Mouse (Mus musculus) ES-E14 (cell line): ENCODE results near the gene Ece2. TPM values are rescaled to one million over a fixed set of nuclear protein-coding genes. Genes with fewer than 3 reads are reported as not detected.

ENCODE experiments used
- DNase-seq: peaks from one replicate; pipeline ENCODE4 v3.0.0-alpha.2; 2013; ENCODE audit warnings: low read depth, low spot score
- H3K27ac ChIP-seq: 2 replicates; pipeline ENCODE4 v1.5.1; 2012; ENCODE audit warnings: low read depth, mild to moderate bottlenecking, low read length, moderate library complexity, mixed read lengths; ENCODE audit not compliant: poor library complexity, insufficient read depth, severe bottlenecking
- H3K36me3 ChIP-seq: 2 replicates; pipeline ENCODE4 v1.6.1; 2012; ENCODE audit warnings: mild to moderate bottlenecking, low read length, moderate library complexity, mixed read lengths; ENCODE audit not compliant: control insufficient read depth, poor library complexity, insufficient read depth, severe bottlenecking
- H3K4me1 ChIP-seq, 2 experiments: fragments of 150-350 bp in 1 of 2; sonication (generic) in 1 of 2; 2 replicates each; pipeline ENCODE4 v1.6.1; 2012; ENCODE audit warnings: low read length in 2 of 2, mild to moderate bottlenecking in 1 of 2, mixed read lengths in 1 of 2; ENCODE audit not compliant: control insufficient read depth in 2 of 2, insufficient read depth in 2 of 2, poor library complexity in 1 of 2
- H3K4me3 ChIP-seq, 2 experiments: fragments of 150-350 bp in 1 of 2; sonication (generic) in 1 of 2; 2 replicates each; pipeline ENCODE4 v1.5.1; 2012; ENCODE audit warnings: low read length in 2 of 2, low read depth in 1 of 2, mild to moderate bottlenecking in 1 of 2, mixed read lengths in 1 of 2; ENCODE audit not compliant: insufficient read depth in 1 of 2, poor library complexity in 1 of 2, severe bottlenecking in 1 of 2
- H3K9ac ChIP-seq: 2 replicates; pipeline ENCODE4 v1.6.1; 2012; ENCODE audit warnings: low read depth, mild to moderate bottlenecking, low read length, mixed read lengths; ENCODE audit not compliant: poor library complexity, insufficient read depth, severe bottlenecking
- H3K9me3 ChIP-seq: fragments of 150-350 bp; sonication (generic); 2 replicates; pipeline ENCODE4 v1.6.1; 2012; ENCODE audit warnings: low read depth, mild to moderate bottlenecking, low read length; ENCODE audit not compliant: control insufficient read depth, insufficient read depth
- CHD2 ChIP-seq: IDR thresholded peaks from 2 replicates; pipeline ENCODE4 v1.6.1; 2014; ENCODE audit warnings: mild to moderate bottlenecking, low read depth, low read length, inconsistent platforms
- HCFC1 ChIP-seq: IDR thresholded peaks from 2 replicates; pipeline ENCODE4 v1.6.1; 2012; ENCODE audit warnings: low read length, inconsistent platforms, borderline replicate concordance; ENCODE audit not compliant: insufficient read depth
- MAFK ChIP-seq: IDR thresholded peaks from 2 replicates; pipeline ENCODE4 v1.6.1; 2014; ENCODE audit warnings: mild to moderate bottlenecking, low read depth, low read length, inconsistent platforms; ENCODE audit not compliant: insufficient read depth
- ZC3H11A ChIP-seq: IDR thresholded peaks from 2 replicates; pipeline ENCODE4 v1.6.1; 2012; ENCODE audit warnings: low read depth, mild to moderate bottlenecking, inconsistent platforms, low read length, borderline replicate concordance
- ZNF384 ChIP-seq: IDR thresholded peaks from 2 replicates; pipeline ENCODE4 v1.6.1; 2012; ENCODE audit warnings: low read depth, low read length, inconsistent platforms
- in situ Hi-C, 2 experiments: fragments of 600-800 bp; cut with MboI; formaldehyde crosslinking; loops; one replicate each; pipeline ENCODE4 v1.15.1; 2025; ENCODE audit warnings: low sequenced_read_pairs in 2 of 2, inconsistent platforms in 1 of 2; ENCODE audit not compliant: unreplicated experiment in 2 of 2
- total RNA-seq: library from RNA; depleted of rRNA; stranded (reverse); fragments of 300-350 nt; gene quantifications from 2 replicates; pipeline ENCODE4 v1.2.3, GENCODE M21; 2012

Ece2 gene
- total RNA-seq, 1 experiment, result 6.7 TPM

GRCm38 (mm10) chr16:20600511-20600910, 29.1 kb upstream of the Ece2 start:
- in situ Hi-C loops, result no loop called here

DNA sequence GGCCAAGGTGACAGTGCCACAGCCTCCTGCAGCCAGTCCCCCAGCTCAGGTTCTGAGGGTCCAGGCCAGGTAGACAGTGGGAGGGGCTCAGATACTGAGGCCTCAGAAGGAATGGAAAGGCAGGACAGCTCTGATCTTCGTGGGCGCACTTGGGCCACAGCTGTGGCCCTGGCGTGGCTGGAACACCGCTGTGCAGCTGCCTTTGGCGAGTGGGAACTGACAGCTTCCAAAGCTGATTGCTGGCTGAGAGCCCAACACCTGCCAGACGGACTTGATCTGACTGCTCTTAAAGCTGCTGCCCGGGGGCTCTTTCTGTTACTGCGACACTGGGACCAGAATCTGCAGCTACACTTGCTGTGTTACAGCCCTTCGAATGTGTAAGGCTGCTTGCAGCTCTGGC, 24.9 kb upstream of the Ece2 start:
- TF ChIP-seq MAFK (no peak), ZNF384 (no peak), CHD2 (no peak), ZC3H11A (no peak), HCFC1 (no peak)
- in situ Hi-C loops, result no loop called here
- no peak overlapping the region for H3K4me3 ChIP-seq
- no peaks in the 10 kb centered on the region for H3K9me3 ChIP-seq
- H3K4me1 ChIP-seq, result no peaks in the 10 kb centered on the region
- no peak overlapping the region for H3K9ac ChIP-seq
- no peak overlapping the region for H3K27ac ChIP-seq
- no peak for DNase-seq
- H3K36me3 ChIP-seq, result peaks cover 39% of the 10 kb centered on the region

More at GRCm38 (mm10) chr16:20600511-20600910, 29.1 kb upstream of the Ece2 start:
- Histone ChIP-seq H3K9me3 (no peaks in the 10 kb centered on the region), H3K4me1 (no peaks in the 10 kb centered on the region), H3K9ac (no peak overlapping the region), H3K27ac (no peak overlapping the region), H3K4me3 (no peak overlapping the region), H3K36me3 (peaks cover 12% of the 10 kb centered on the region)
- no peak for DNase-seq
- no peak for TF ChIP-seq MAFK
- TF ChIP-seq ZNF384, result no peak
- no peak for TF ChIP-seq HCFC1
- no peak for TF ChIP-seq CHD2
- no peak for TF ChIP-seq ZC3H11A

- in situ Hi-C loops, result no loop called here
- Histone ChIP-seq H3K4me1 (no peaks in the 10 kb centered on the region; a peak in 1 of 4 replicates), H3K27ac (peak overlapping the region; percentile 61; the same call in 1 of the 2 replicates), H3K9ac (peak overlapping the region; percentile 99), H3K4me3 (peak overlapping the region; percentile 82 to 95), H3K36me3 (peaks cover 25% of the 10 kb centered on the region), H3K9me3 (no peaks in the 10 kb centered on the region)
- peak; percentile 83 for DNase-seq
- TF ChIP-seq ZNF384 (no peak), HCFC1 (peak; percentile 84), CHD2 (peak; percentile 72; the same call in 1 of the 2 replicates)
These were observed 18.9 kb upstream of the Ece2 start for GRCm38 (mm10) chr16:20610501-20611356.

DNA sequence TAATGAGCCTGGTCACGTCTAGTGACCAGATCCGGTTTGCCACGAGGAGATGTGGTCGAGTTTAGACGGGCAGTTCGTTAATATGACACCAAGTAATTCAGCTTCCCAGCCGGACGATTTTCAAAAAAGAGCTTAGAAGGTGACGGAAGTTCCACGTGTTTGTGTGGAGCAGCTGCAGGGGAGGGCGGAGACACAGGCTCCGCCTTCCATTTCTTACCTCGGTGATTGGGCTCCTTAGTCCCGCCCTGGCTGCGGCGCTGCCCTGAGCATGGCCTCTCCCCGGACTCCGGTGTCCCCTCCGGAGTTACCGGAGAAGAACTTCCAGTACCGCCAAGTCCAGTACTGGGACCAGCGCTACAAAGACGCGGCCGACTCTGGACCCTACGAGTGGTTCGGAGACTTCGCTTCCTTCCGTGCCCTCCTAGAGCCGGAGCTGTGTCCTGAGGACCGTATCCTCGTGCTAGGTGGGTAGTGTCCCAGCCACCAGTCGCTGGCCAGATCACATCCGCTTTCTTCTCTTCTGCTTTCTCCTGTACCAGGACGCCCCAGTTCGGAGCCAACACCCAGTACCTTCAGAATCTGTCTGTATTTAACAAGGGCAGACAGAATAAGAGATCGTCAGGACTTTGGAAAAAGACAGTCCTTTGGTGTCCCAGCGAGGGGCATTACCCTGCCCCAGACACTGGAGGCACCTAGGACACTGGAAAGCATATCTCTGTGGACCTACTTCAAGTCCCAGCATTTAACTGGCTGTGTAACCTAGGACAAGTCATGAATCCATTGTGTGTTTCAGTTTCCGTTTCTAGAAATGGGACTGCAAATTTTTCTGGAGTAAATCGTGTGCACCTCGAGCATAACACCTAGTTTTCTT, 18.0 kb upstream of the Ece2 start, which contains the start of the genes Eef1akmt4, Gm49333 and Alg3:
Gene Eef1akmt4 (plus strand): TSS at position 237 of the 871 bp plus-strand sequence.
Gene Gm49333 (plus strand): TSS at position 254 of the 871 bp plus-strand sequence.
Gene Alg3 (minus strand): TSS at position 379 of the 871 bp plus-strand sequence.
- Histone ChIP-seq H3K9me3 (no peaks in the 10 kb centered on the region), H3K36me3 (peaks cover 17% of the 10 kb centered on the region), H3K9ac (peak within 1 kb of the TSS; percentile 99), H3K27ac (peak within 1 kb of the TSS; percentile 61; the same call in 1 of the 2 replicates), H3K4me3 (peak within 1 kb of the TSS; percentile 82 to 95), H3K4me1 (no peaks in the 10 kb centered on the region; a peak in 1 of 4 replicates)
- no peak for TF ChIP-seq MAFK
- TF ChIP-seq HCFC1, result 0 out of 2 replicates have a peak, but pooled peaks have one; percentile 9
- in situ Hi-C loops, result no loop called here
- peak; percentile 86 for DNase-seq
